28 mouse cellular contexts compared by ENCODE assay signal in genomic region chr13:73996456-73996855, GRCm38 (mm10). TPM values are rescaled to one million over a fixed set of nuclear protein-coding genes. Genes with fewer than 3 reads are reported as not detected.
DNase-seq lines count a peak whose midpoint lies in the region; ATAC-seq lines count a peak whose summit lies in the region.
"Had no signal": no experiment of that assay in that cellular context is flagged by ENCODE, and none has a peak within 500 bp of the region (broad histone marks: within the 10 kb centered on the region; RNA-seq: fewer than 3 reads in every experiment).

No protein-coding gene starts in this region.

- H3K27ac ChIP-seq in hindbrain, embryonic 14.5 days = no peak overlapping the region
- H3K27ac ChIP-seq in forebrain, embryonic 12.5 days = no peak overlapping the region

- no peak overlapping the region for H3K4me3 ChIP-seq in hindbrain, embryonic 14.5 days (replicated peaks; ENCODE audit: low read length)
- H3K4me3 ChIP-seq in forebrain, embryonic 12.5 days (replicated peaks) = no peak overlapping the region

- no peak overlapping the region for H3K4me2 ChIP-seq in hindbrain, embryonic 14.5 days (replicated peaks)
- H3K4me2 ChIP-seq in forebrain, embryonic 12.5 days = no peak overlapping the region

- ATAC-seq in granulocyte monocyte progenitor cell, adult 5-6 weeks (replicated peaks; ENCODE audit: poor library complexity, severe bottlenecking) = peak; percentile 48
- peak; percentile 80 for ATAC-seq in megakaryocyte, adult 5-6 weeks (ENCODE audit: poor library complexity, severe bottlenecking)
- peak; percentile 54 for ATAC-seq in megakaryocyte progenitor cell, adult 5-6 weeks (replicated peaks; ENCODE audit: poor library complexity)
- ATAC-seq in hindbrain, embryonic 14.5 days (ENCODE audit: low FRiP score) = no peak
- no peak for ATAC-seq in forebrain, embryonic 12.5 days (ENCODE audit: low FRiP score)
- ATAC-seq: activated CD4-positive, CD25-positive, alpha-beta regulatory T cell, adult 4 months; CD4-positive, CD25-positive, alpha-beta regulatory T cell, adult 4 months; Patski had no signal

- H3K9me3 ChIP-seq in hindbrain, embryonic 14.5 days (ENCODE audit: control insufficient read depth, low read length) = no peaks in the 10 kb centered on the region
- no peaks in the 10 kb centered on the region for H3K9me3 ChIP-seq in forebrain, embryonic 12.5 days
- H3K9me3 ChIP-seq: G1E had no signal

- H3K36me3 ChIP-seq in hindbrain, embryonic 14.5 days (replicated peaks; ENCODE audit: control insufficient read depth, insufficient read depth) = no peaks in the 10 kb centered on the region
- no peaks in the 10 kb centered on the region for H3K36me3 ChIP-seq in forebrain, embryonic 12.5 days (replicated peaks)
- H3K36me3 ChIP-seq: G1E had no signal

- 81% methylated on average over 4 of the region's 4 CpGs for WGBS in hindbrain, embryonic 14.5 days
- WGBS in forebrain, embryonic 12.5 days = 89% methylated on average over 4 of the region's 4 CpGs

- DNase-seq in 416B (ENCODE audit: low read depth) = peak; percentile 11
- DNase-seq in hindbrain, embryonic 14.5 days (ENCODE audit: low spot score) = no peak
- DNase-seq in layer of hippocampus, adult 18-20 months (ENCODE audit: low spot score in 2 of 2) = no peak
- DNase-seq in adrenal gland, postnatal 10 days = no peak
- DNase-seq: adrenal gland, adult 2 months; adrenal gland, adult 8-10 months; adrenal gland, postnatal 14 days; adrenal gland, postnatal 25 days; adrenal gland, postnatal 36 days; B cell, adult 2 months; cerebellum, adult 11 months; cerebellum, adult 11-12 months; cerebellum, adult 18-20 months; cerebellum, adult 2 months had no signal

- H3K27me3 ChIP-seq in hindbrain, embryonic 14.5 days (ENCODE audit: control insufficient read depth, insufficient read depth, low read length) = no peaks in the 10 kb centered on the region
- H3K27me3 ChIP-seq in forebrain, embryonic 12.5 days = 0 out of 2 replicates have a peak, but pooled peaks cover 3% of the 10 kb centered on the region
- H3K27me3 ChIP-seq: CH12.LX had no signal

- H3K4me1 ChIP-seq in hindbrain, embryonic 14.5 days (replicated peaks; ENCODE audit: control insufficient read depth, insufficient read depth, low read length) = no peaks in the 10 kb centered on the region
- H3K4me1 ChIP-seq in forebrain, embryonic 12.5 days = no peaks in the 10 kb centered on the region

- H3K9ac ChIP-seq in hindbrain, embryonic 14.5 days = no peak overlapping the region
- H3K9ac ChIP-seq in forebrain, embryonic 12.5 days = no peak overlapping the region

RNA-seq across cellular contexts. Expression of gene Tppp, which starts 12.8 kb away (rescaled TPM):
- total RNA-seq in granulocyte monocyte progenitor cell, adult 5-6 weeks (2014; fragmentation: Nextera tagmentation) = not detected in 2 replicates
- total RNA-seq in granulocyte monocyte progenitor cell, adult 5-6 weeks (2017) = 0.09 TPM in 1 of 2 replicates, not detected in the other
- 0.05 and 0.16 TPM in 2 replicates for total RNA-seq in megakaryocyte, adult 5-6 weeks (2015)
- 0.08 and 0.51 TPM in 2 replicates for total RNA-seq in megakaryocyte, adult 5-6 weeks (2017)
- total RNA-seq in megakaryocyte progenitor cell, adult 5-6 weeks (2015) = 0.17 TPM in 1 of 2 replicates, not detected in the other
- total RNA-seq in megakaryocyte progenitor cell, adult 5-6 weeks (2017) = 0.04 and 0.17 TPM in 2 replicates
- 13.4 and 15.7 TPM in 2 replicates for polyA plus RNA-seq in hindbrain, embryonic 14.5 days (2014; fragmentation: Nextera tagmentation; extraction: Ambion mirVana)
- 4.2 and 5.1 TPM in 2 replicates for polyA plus RNA-seq in forebrain, embryonic 12.5 days (2016; fragmentation: Nextera tagmentation; extraction: Ambion mirVana)
- total RNA-seq in layer of hippocampus, adult 18-20 months (2021) = 100 to 1,000 TPM; 283 to 288 TPM
- total RNA-seq in adrenal gland, postnatal 10 days (2021) = 10 to 100 TPM in 1 of 2 experiments, 1 to 10 TPM in 1; 8.3 to 13.4 TPM
- total RNA-seq: MEL had no signal
- polyA plus RNA-seq: G1E had no signal

RNA-seq across cellular contexts. Expression of gene Zdhhc11, which starts 32.8 kb away (rescaled TPM):
- not detected in 2 replicates for total RNA-seq in granulocyte monocyte progenitor cell, adult 5-6 weeks (2014; fragmentation: Nextera tagmentation)
- total RNA-seq in granulocyte monocyte progenitor cell, adult 5-6 weeks (2017) = not detected in 2 replicates
- total RNA-seq in megakaryocyte, adult 5-6 weeks (2015) = not detected in 2 replicates
- total RNA-seq in megakaryocyte, adult 5-6 weeks (2017) = not detected in 2 replicates
- total RNA-seq in megakaryocyte progenitor cell, adult 5-6 weeks (2015) = not detected in 2 replicates
- not detected in 2 replicates for total RNA-seq in megakaryocyte progenitor cell, adult 5-6 weeks (2017)
- polyA plus RNA-seq in hindbrain, embryonic 14.5 days (2014; fragmentation: Nextera tagmentation; extraction: Ambion mirVana) = not detected in 2 replicates
- not detected in 2 replicates for polyA plus RNA-seq in forebrain, embryonic 12.5 days (2016; fragmentation: Nextera tagmentation; extraction: Ambion mirVana)
- total RNA-seq in layer of hippocampus, adult 18-20 months (2021) = not detected
- not detected for total RNA-seq in adrenal gland, postnatal 10 days (2021)
- total RNA-seq: adrenal gland, adult 18-20 months; adrenal gland, adult 2 months; adrenal gland, adult 8-10 months; adrenal gland, postnatal 14 days; adrenal gland, postnatal 25 days; adrenal gland, postnatal 36 days; adrenal gland, postnatal 4 days; CH12.LX; ES-E14; G1E; MEL had no signal
- polyA plus RNA-seq: activated CD4-positive, CD25-positive, alpha-beta regulatory T cell, adult 4 months; adrenal gland, adult 2 months; C2C12; CD4-positive, CD25-positive, alpha-beta regulatory T cell, adult 4 months; cerebellum, adult 2 months; G1E; Patski had no signal

RNA-seq across cellular contexts. Expression of gene Brd9, which starts 58.8 kb away (rescaled TPM):
- 33.5 and 37.1 TPM in 2 replicates for total RNA-seq in granulocyte monocyte progenitor cell, adult 5-6 weeks (2014; fragmentation: Nextera tagmentation)
- 94.5 and 119 TPM in 2 replicates for total RNA-seq in granulocyte monocyte progenitor cell, adult 5-6 weeks (2017)
- 58.4 and 67.9 TPM in 2 replicates for total RNA-seq in megakaryocyte, adult 5-6 weeks (2015)
- 117 and 154 TPM in 2 replicates for total RNA-seq in megakaryocyte, adult 5-6 weeks (2017)
- total RNA-seq in megakaryocyte progenitor cell, adult 5-6 weeks (2015) = 50.8 and 54.4 TPM in 2 replicates
- 99.9 and 112 TPM in 2 replicates for total RNA-seq in megakaryocyte progenitor cell, adult 5-6 weeks (2017)
- polyA plus RNA-seq in hindbrain, embryonic 14.5 days (2014; fragmentation: Nextera tagmentation; extraction: Ambion mirVana) = 80.6 and 86.8 TPM in 2 replicates
- polyA plus RNA-seq in forebrain, embryonic 12.5 days (2016; fragmentation: Nextera tagmentation; extraction: Ambion mirVana) = 77.5 and 82.6 TPM in 2 replicates
- 100 to 1,000 TPM in 1 of 2 experiments, 10 to 100 TPM in 1; 99.3 to 106 TPM for total RNA-seq in layer of hippocampus, adult 18-20 months (2021)
- total RNA-seq in adrenal gland, postnatal 10 days (2021) = 10 to 100 TPM; 25.0 to 36.8 TPM

RNA-seq across cellular contexts. Expression of gene Trip13, which starts 58.9 kb away (rescaled TPM):
- total RNA-seq in granulocyte monocyte progenitor cell, adult 5-6 weeks (2014; fragmentation: Nextera tagmentation) = 33.9 and 34.2 TPM in 2 replicates
- 36.6 and 57.9 TPM in 2 replicates for total RNA-seq in granulocyte monocyte progenitor cell, adult 5-6 weeks (2017)
- 26.9 and 30.8 TPM in 2 replicates for total RNA-seq in megakaryocyte, adult 5-6 weeks (2015)
- total RNA-seq in megakaryocyte, adult 5-6 weeks (2017) = 18.4 and 23.7 TPM in 2 replicates
- total RNA-seq in megakaryocyte progenitor cell, adult 5-6 weeks (2015) = 60.1 and 62.4 TPM in 2 replicates
- total RNA-seq in megakaryocyte progenitor cell, adult 5-6 weeks (2017) = 49.5 and 60.7 TPM in 2 replicates
- polyA plus RNA-seq in hindbrain, embryonic 14.5 days (2014; fragmentation: Nextera tagmentation; extraction: Ambion mirVana) = 10.0 and 11.7 TPM in 2 replicates
- 45.3 and 47.2 TPM in 2 replicates for polyA plus RNA-seq in forebrain, embryonic 12.5 days (2016; fragmentation: Nextera tagmentation; extraction: Ambion mirVana)
- total RNA-seq in layer of hippocampus, adult 18-20 months (2021) = under 1 TPM; 0.48 to 0.87 TPM
- 1 to 10 TPM; 3.0 to 3.8 TPM for total RNA-seq in adrenal gland, postnatal 10 days (2021)

Comparison
In these comparisons a context has a peak if more than half of its experiments do, and no peak if none do; other contexts are left out.
1. ATAC-seq: peak in granulocyte monocyte progenitor cell, adult 5-6 weeks (single experiment), megakaryocyte, adult 5-6 weeks (single experiment) and megakaryocyte progenitor cell, adult 5-6 weeks (single experiment); none in hindbrain, embryonic 14.5 days (single experiment) and forebrain, embryonic 12.5 days (single experiment).
2. RNA of gene Tppp, which starts 12.8 kb away (total RNA-seq): 283 to 288 TPM in layer of hippocampus, adult 18-20 months; 8.3 to 13.4 TPM in adrenal gland, postnatal 10 days, 0.05 to 0.51 TPM in megakaryocyte, adult 5-6 weeks, 0.04 to 0.17 TPM in megakaryocyte progenitor cell, adult 5-6 weeks and 0.09 TPM in granulocyte monocyte progenitor cell, adult 5-6 weeks; every median in the first group is over 10 times any median in the second.